Mouse (Mus musculus) olfactory bulb, adult 2 months (tissue): ENCODE measurements around the gene Zfp768.

Experiments used
- CTCF ChIP-seq: fragments of 200-500 bp; IDR thresholded peaks from 2 replicates; pipeline ENCODE4 v1.5.1; 2012; ENCODE audit warnings: low read depth, mild to moderate bottlenecking, low read length, moderate library complexity; ENCODE audit not compliant: insufficient read depth
- POLR2A ChIP-seq: fragments of 200-500 bp; IDR thresholded peaks from 2 replicates; pipeline ENCODE4 v1.6.1; 2012; ENCODE audit warnings: mild to moderate bottlenecking, low read depth, low read length, moderate library complexity; ENCODE audit not compliant: insufficient read depth

- TF ChIP-seq CTCF (no peak), POLR2A (no peak)
Observed at GRCm38 (mm10) chr7:127364166-127364565, 18.8 kb upstream of the Zfp768 start.
